Mouse (Mus musculus) forebrain, embryonic 10.5 days (tissue): ENCODE measurements at regions not wholly inside any gene's neighbourhood (a gene's known extent, or its start where the extent isn't known, plus 50 kb on each side); places are given as distances from the start of the nearest gene placed in this dataset.

Source experiments
- DNase-seq: peaks from one replicate; pipeline ENCODE4 v3.0.0-alpha.2; 2017; ENCODE audit warnings: low spot score; ENCODE audit errors: extremely low spot score
- H3K27ac ChIP-seq: fragments of 300-500 bp; sonication (generic); 2 replicates; pipeline ENCODE4 v1.5.1; 2016; ENCODE audit warnings: mild to moderate bottlenecking
- H3K27me3 ChIP-seq: fragments of 300-500 bp; sonication (generic); 2 replicates; pipeline ENCODE4 v1.6.1; 2016; ENCODE audit warnings: mild to moderate bottlenecking; ENCODE audit not compliant: poor library complexity, severe bottlenecking
- H3K36me3 ChIP-seq: fragments of 300-500 bp; sonication (generic); replicated peaks from 2 replicates; pipeline ENCODE4 v1.6.1; 2016; ENCODE audit warnings: mild to moderate bottlenecking, moderate library complexity
- H3K4me1 ChIP-seq: fragments of 300-500 bp; sonication (generic); 2 replicates; pipeline ENCODE4 v1.6.1; 2016
- H3K4me3 ChIP-seq: fragments of 300-500 bp; sonication (generic); 2 replicates; pipeline ENCODE4 v1.5.1; 2016; ENCODE audit warnings: mild to moderate bottlenecking, moderate library complexity
- H3K9me3 ChIP-seq: fragments of 300-500 bp; sonication (generic); 2 replicates; pipeline ENCODE4 v1.6.1; 2016; ENCODE audit warnings: mild to moderate bottlenecking, moderate library complexity
- WGBS: fragments of 180-500 bp; shearing (Covaris S2); methylation state at CpG from one replicate; pipeline ENCODE4 v1.1.7; 2016; 5-methylcytosine and 5-hydroxymethylcytosine counted together

- Histone ChIP-seq H3K27ac (no peak overlapping the region), H3K27me3 (no peaks in the 10 kb centered on the region), H3K4me3 (no peak overlapping the region), H3K4me1 (peaks cover 6% of the 10 kb centered on the region; the same call in 1 of the 2 replicates), H3K36me3 (no peaks in the 10 kb centered on the region), H3K9me3 (no peaks in the 10 kb centered on the region)
- no peak for DNase-seq
- WGBS, result 86% methylated on average over 5 of the region's 5 CpGs
Observed at GRCm38 (mm10) chr17:66266803-66267202, 143.5 kb downstream of the Ddx11 start.

- H3K27ac ChIP-seq, result no peak overlapping the region
- H3K27me3 ChIP-seq, result no peaks in the 10 kb centered on the region
- 50% methylated on average over 6 of the region's 6 CpGs for WGBS
- H3K4me3 ChIP-seq, result no peak overlapping the region
- H3K4me1 ChIP-seq, result peaks cover 6% of the 10 kb centered on the region; the same call in 1 of the 2 replicates
- no peaks in the 10 kb centered on the region for H3K9me3 ChIP-seq
- no peaks in the 10 kb centered on the region for H3K36me3 ChIP-seq
- no peak for DNase-seq
Observed at GRCm38 (mm10) chr17:66267831-66268230, 144.5 kb downstream of the Ddx11 start.

- no peak overlapping the region for H3K27ac ChIP-seq
- WGBS, result 84% methylated on average over 6 of the region's 6 CpGs
Observed at GRCm38 (mm10) chr17:66269567-66269966, 146.2 kb downstream of the Ddx11 start.

GRCm38 (mm10) chr17:66271906-66272305 lies 148.6 kb downstream of the Ddx11 start:
- Histone ChIP-seq H3K27ac (no peak overlapping the region), H3K27me3 (no peaks in the 10 kb centered on the region), H3K4me3 (no peak overlapping the region), H3K36me3 (no peaks in the 10 kb centered on the region), H3K4me1 (peaks cover 6% of the 10 kb centered on the region), H3K9me3 (no peaks in the 10 kb centered on the region)
- 89% methylated on average over 7 of the region's 7 CpGs for WGBS
- DNase-seq, result no peak

More at GRCm38 (mm10) chr17:66269567-66269966, 146.2 kb downstream of the Ddx11 start:
- H3K4me3 ChIP-seq, result no peak overlapping the region
- H3K9me3 ChIP-seq, result no peaks in the 10 kb centered on the region
- no peak for DNase-seq
- no peaks in the 10 kb centered on the region for H3K36me3 ChIP-seq
- no peaks in the 10 kb centered on the region for H3K27me3 ChIP-seq
- peaks cover 11% of the 10 kb centered on the region for H3K4me1 ChIP-seq

GRCm38 (mm10) chr17:66276778-66277177 lies 153.5 kb downstream of the Ddx11 start:
- Histone ChIP-seq H3K36me3 (no peaks in the 10 kb centered on the region), H3K4me3 (no peak overlapping the region), H3K27me3 (no peaks in the 10 kb centered on the region), H3K27ac (no peak overlapping the region), H3K4me1 (peaks cover 12% of the 10 kb centered on the region), H3K9me3 (no peaks in the 10 kb centered on the region)
- 76% methylated on average over 13 of the region's 13 CpGs for WGBS
- DNase-seq, result no peak

GRCm38 (mm10) chr17:66278037-66278436 lies 154.7 kb downstream of the Ddx11 start:
- DNase-seq, result no peak
- Histone ChIP-seq H3K4me3 (no peak overlapping the region), H3K27me3 (no peaks in the 10 kb centered on the region), H3K9me3 (no peaks in the 10 kb centered on the region), H3K4me1 (peaks cover 12% of the 10 kb centered on the region), H3K27ac (no peak overlapping the region), H3K36me3 (no peaks in the 10 kb centered on the region)
- WGBS, result 88% methylated on average over 5 of the region's 5 CpGs

GRCm38 (mm10) chr17:66285295-66285694 lies 162.0 kb downstream of the Ddx11 start:
- Histone ChIP-seq H3K4me1 (no peaks in the 10 kb centered on the region), H3K36me3 (no peaks in the 10 kb centered on the region), H3K27me3 (no peaks in the 10 kb centered on the region), H3K27ac (no peak overlapping the region), H3K4me3 (no peak overlapping the region), H3K9me3 (no peaks in the 10 kb centered on the region)
- WGBS, result 94% methylated on average over 10 of the region's 10 CpGs
- DNase-seq, result no peak
